Mouse (Mus musculus) sigmoid colon, adult 10 weeks (tissue): Measurements from ENCODE around the gene BC051142. TPM values are rescaled to one million over a fixed set of nuclear protein-coding genes. Genes with fewer than 3 reads are reported as not detected.

Experiments used
- polyA plus RNA-seq: library from polyadenylated mRNA; stranded (reverse); fragments of 350-450 nt; fragmentation: Illumina TruSeq; extraction: RNeasy Lipid Tissue Mini Kit (QIAGEN cat#74804); gene quantifications from one replicate; pipeline ENCODE4 v1.2.3, GENCODE M21; 2014; ENCODE audit warnings: low read depth, low replicate concordance

BC051142 gene
- 2.1 TPM for polyA plus RNA-seq

GRCm38 (mm10) chr17:34398711-34399393, at the start of gene BC051142:
Gene BC051142 (plus strand): TSS chr17:34398820.

GRCm38 (mm10) chr17:34354539-34354938, 44.1 kb upstream of the BC051142 start, which contains the start of gene Btnl2:
Gene Btnl2 (plus strand): TSS chr17:34354822.

GRCm38 (mm10) chr17:34376847-34377246, 21.8 kb upstream of the BC051142 start, which contains the start of gene Btnl1:
Gene Btnl1 (plus strand): TSS chr17:34377132.

GRCm38 (mm10) chr17:34477238-34478013, 78.8 kb downstream of the BC051142 start, which contains the start of gene Btnl4:
Gene Btnl4 (minus strand): TSS chr17:34477318.

Other genes with a start within 250 kb of the BC051142 start
- 6.3 TPM for gene H2-DMb1, start 245.7 kb upstream of the BC051142 start, polyA plus RNA-seq
- 4.0 TPM for gene Tap1, start 211.3 kb upstream of the BC051142 start, polyA plus RNA-seq
- gene Psmb9, start 211.1 kb upstream of the BC051142 start, polyA plus RNA-seq = 7.7 TPM
- 4.4 TPM for gene Psmb8, start 201.1 kb upstream of the BC051142 start, polyA plus RNA-seq
- not detected for gene Tap2, start 195.3 kb upstream of the BC051142 start, polyA plus RNA-seq
- gene H2-Ob, start 159.9 kb upstream of the BC051142 start, polyA plus RNA-seq = 25.2 TPM
- 61.2 TPM for gene H2-Ab1, start 141.1 kb upstream of the BC051142 start, polyA plus RNA-seq
- 101 TPM for gene H2-Aa, start 111.0 kb upstream of the BC051142 start, polyA plus RNA-seq
- gene H2-Eb1, start 93.0 kb upstream of the BC051142 start, polyA plus RNA-seq = 6.3 TPM
- gene H2-Eb2, start 73.2 kb upstream of the BC051142 start, polyA plus RNA-seq = 5.7 TPM
- gene Btnl2, start 44.0 kb upstream of the BC051142 start, polyA plus RNA-seq = 1.0 TPM
- 27.9 TPM for gene Btnl1, start 21.7 kb upstream of the BC051142 start, polyA plus RNA-seq
- gene Btnl4, start 78.5 kb downstream of the BC051142 start, polyA plus RNA-seq = 33.2 TPM
- 80.8 TPM for gene Btnl6, start 118.5 kb downstream of the BC051142 start, polyA plus RNA-seq
- gene Notch4, start 165.4 kb downstream of the BC051142 start, polyA plus RNA-seq = 0.76 TPM
- 1.6 TPM for gene Gpsm3, start 191.0 kb downstream of the BC051142 start, polyA plus RNA-seq
- 21.6 TPM for gene Pbx2, start 192.4 kb downstream of the BC051142 start, polyA plus RNA-seq
- not detected for gene Ager, start 199.0 kb downstream of the BC051142 start, polyA plus RNA-seq
- gene Rnf5, start 204.9 kb downstream of the BC051142 start, polyA plus RNA-seq = 50.6 TPM
- gene Agpat1, start 205.4 kb downstream of the BC051142 start, polyA plus RNA-seq = 4.8 TPM
- gene Egfl8, start 217.2 kb downstream of the BC051142 start, polyA plus RNA-seq = not detected
- gene Ppt2, start 229.7 kb downstream of the BC051142 start, polyA plus RNA-seq = 4.5 TPM
- 1.1 TPM for gene Prrt1, start 230.7 kb downstream of the BC051142 start, polyA plus RNA-seq
- gene Fkbpl, start 245.9 kb downstream of the BC051142 start, polyA plus RNA-seq = 4.4 TPM
- 2.8 TPM for gene Atf6b, start 248.3 kb downstream of the BC051142 start, polyA plus RNA-seq